Mouse (Mus musculus) embryonic facial prominence, embryonic 14.5 days (tissue): ENCODE measurements around the gene Mesd. TPM values are rescaled to one million over a fixed set of nuclear protein-coding genes. Genes with fewer than 3 reads are reported as not detected.
A peak's percentile ranks its signal among the peaks of the same experiment; 100 is the strongest.

ENCODE experiments used
- ATAC-seq: fragments of 200-750 bp; cut with Nextera tagmentation; 2 replicates; pipeline ENCODE4 v1.8.0; 2017; ENCODE audit warnings: low read depth, moderate number of reproducible peaks, moderate TSS enrichment
- DNase-seq: peaks from one replicate; pipeline ENCODE4 v3.0.0-alpha.2; 2015; ENCODE audit warnings: low spot score
- H3K27ac ChIP-seq: fragments of 300-500 bp; sonication (generic); replicated peaks from 2 replicates; pipeline ENCODE4 v1.5.1; 2014; ENCODE audit warnings: low read depth, mild to moderate bottlenecking, low read length, moderate library complexity
- H3K27me3 ChIP-seq: fragments of 300-500 bp; sonication (generic); replicated peaks from 2 replicates; pipeline ENCODE4 v1.6.1; 2014; ENCODE audit warnings: low read length; ENCODE audit not compliant: control insufficient read depth, insufficient read depth
- H3K36me3 ChIP-seq: fragments of 300-500 bp; sonication (generic); 2 replicates; pipeline ENCODE4 v1.6.1; 2014; ENCODE audit warnings: low read length, mixed read lengths; ENCODE audit not compliant: control insufficient read depth, insufficient read depth
- H3K4me1 ChIP-seq: fragments of 300-500 bp; sonication (generic); 2 replicates; pipeline ENCODE4 v1.6.1; 2014; ENCODE audit warnings: antibody characterized with exemption, low read length; ENCODE audit not compliant: control insufficient read depth, insufficient read depth
- H3K4me2 ChIP-seq: fragments of 300-500 bp; sonication (generic); 2 replicates; pipeline ENCODE4 v1.6.1; 2014; ENCODE audit warnings: low read depth, mild to moderate bottlenecking, low read length, moderate library complexity, mixed read lengths
- H3K4me3 ChIP-seq: fragments of 300-500 bp; sonication (generic); 2 replicates; pipeline ENCODE4 v1.5.1; 2014; ENCODE audit warnings: low read depth, mild to moderate bottlenecking, low read length
- H3K9ac ChIP-seq: fragments of 300-500 bp; sonication (generic); 2 replicates; pipeline ENCODE4 v1.6.1; 2014; ENCODE audit warnings: low read depth, mild to moderate bottlenecking, low read length, moderate library complexity, mixed read lengths
- H3K9me3 ChIP-seq: fragments of 300-500 bp; sonication (generic); 2 replicates; pipeline ENCODE4 v1.6.1; 2016; ENCODE audit warnings: low read length; ENCODE audit not compliant: control insufficient read depth
- WGBS: fragments of 180-500 bp; shearing (Covaris S2); extraction: QIAGEN DNeasy Blood & Tissue Kit; methylation state at CpG from one replicate; pipeline ENCODE4 v1.1.7; 2014; 5-methylcytosine and 5-hydroxymethylcytosine counted together
- polyA plus RNA-seq: library from polyadenylated mRNA; unstranded; fragments of >200 nt; fragmentation: Nextera tagmentation; extraction: Ambion mirVana; gene quantifications from 2 replicates; pipeline ENCODE4 v1.2.1, GENCODE M21; 2014

Mesd gene
- polyA plus RNA-seq, 1 experiment from 2014 or later = 84.2 TPM

GRCm38 (mm10) chr7:83869839-83870543, 14.3 kb upstream of the Mesd start:
- Histone ChIP-seq H3K9me3 (no peaks in the 10 kb centered on the region), H3K4me2 (no peak overlapping the region), H3K27me3 (no peaks in the 10 kb centered on the region), H3K36me3 (no peaks in the 10 kb centered on the region), H3K9ac (no peak overlapping the region), H3K4me3 (no peak overlapping the region), H3K4me1 (no peaks in the 10 kb centered on the region), H3K27ac (no peak overlapping the region)
- DNase-seq (no peak), ATAC-seq (no peak)
- 34% methylated on average over 5 of the region's 5 CpGs for WGBS

- Histone ChIP-seq H3K36me3 (peaks cover 24% of the 10 kb centered on the region), H3K27ac (no peak overlapping the region), H3K9me3 (no peaks in the 10 kb centered on the region), H3K4me2 (no peak overlapping the region), H3K9ac (no peak overlapping the region), H3K4me1 (peaks cover 31% of the 10 kb centered on the region), H3K27me3 (no peaks in the 10 kb centered on the region), H3K4me3 (no peak overlapping the region)
- ATAC-seq (no peak), DNase-seq (no peak)
- 72% methylated on average over 3 of the region's 3 CpGs for WGBS
Observed at GRCm38 (mm10) chr7:83877088-83877487, 7.2 kb upstream of the Mesd start.

GRCm38 (mm10) chr7:83878676-83879448, 5.4 kb upstream of the Mesd start:
- Histone ChIP-seq H3K4me1 (peaks cover 38% of the 10 kb centered on the region), H3K9ac (0 out of 2 replicates have a peak overlapping the region, but pooled peaks have one; percentile 26), H3K27ac (peak overlapping the region; percentile 36; the same call in 1 of the 2 replicates), H3K9me3 (no peaks in the 10 kb centered on the region), H3K27me3 (no peaks in the 10 kb centered on the region), H3K4me2 (peak overlapping the region; percentile 91), H3K4me3 (no peak overlapping the region), H3K36me3 (peaks cover 28% of the 10 kb centered on the region)
- DNase-seq (no peak), ATAC-seq (no peak; the same call in 1 of the 2 replicates)
- 13% methylated on average over 5 of the region's 5 CpGs for WGBS

GRCm38 (mm10) chr7:83882150-83882632, 2.1 kb upstream of the Mesd start:
- Histone ChIP-seq H3K4me2 (peak overlapping the region; percentile 91), H3K27me3 (no peaks in the 10 kb centered on the region), H3K4me1 (peaks cover 43% of the 10 kb centered on the region), H3K9me3 (no peaks in the 10 kb centered on the region), H3K27ac (no peak overlapping the region), H3K4me3 (peak overlapping the region; percentile 87), H3K36me3 (peaks cover 19% of the 10 kb centered on the region), H3K9ac (peak overlapping the region; percentile 90)
- WGBS = 82% methylated on average over 25 of the region's 35 CpGs
- ATAC-seq (no peak), DNase-seq (no peak)

- H3K36me3 ChIP-seq = peaks cover 15% of the 10 kb centered on the region
- H3K4me2 ChIP-seq = peak overlapping the region; percentile 91
- peak overlapping the region; percentile 90 for H3K9ac ChIP-seq
- H3K27me3 ChIP-seq = no peaks in the 10 kb centered on the region
- peak; percentile 6; the same call in 1 of the 2 replicates for ATAC-seq
- peak; percentile 70 for DNase-seq
- WGBS = 24% methylated on average over 34 of the region's 56 CpGs
- H3K9me3 ChIP-seq = no peaks in the 10 kb centered on the region
- peaks cover 43% of the 10 kb centered on the region for H3K4me1 ChIP-seq
- H3K4me3 ChIP-seq = peak overlapping the region; percentile 87
- H3K27ac ChIP-seq = peak overlapping the region; percentile 96
Observed at GRCm38 (mm10) chr7:83882633-83883275, 1.5 kb upstream of the Mesd start.

GRCm38 (mm10) chr7:83883276-83884020, 818 bp upstream of the Mesd start:
- peak overlapping the region; percentile 90 for H3K9ac ChIP-seq
- WGBS = under 1% methylated on average over 42 of the region's 91 CpGs
- ATAC-seq = peak; percentile 84
- H3K27ac ChIP-seq = peak overlapping the region; percentile 96
- H3K36me3 ChIP-seq = peaks cover 8% of the 10 kb centered on the region; the same call in 1 of the 2 replicates
- peak overlapping the region; percentile 91 for H3K4me2 ChIP-seq
- H3K4me1 ChIP-seq = peaks cover 43% of the 10 kb centered on the region
- no peaks in the 10 kb centered on the region for H3K27me3 ChIP-seq
- H3K9me3 ChIP-seq = no peaks in the 10 kb centered on the region
- H3K4me3 ChIP-seq = peak overlapping the region; percentile 87
- peak; percentile 83 for DNase-seq

GRCm38 (mm10) chr7:83884921-83885532, 761 bp downstream of the Mesd start:
- ATAC-seq = no peak
- Histone ChIP-seq H3K9me3 (no peaks in the 10 kb centered on the region), H3K4me1 (peaks cover 31% of the 10 kb centered on the region), H3K27me3 (no peaks in the 10 kb centered on the region), H3K36me3 (0 out of 2 replicates have a peak, but pooled peaks cover 7% of the 10 kb centered on the region), H3K4me2 (peak overlapping the region; percentile 91), H3K9ac (peak overlapping the region; percentile 90), H3K27ac (peak overlapping the region; percentile 96), H3K4me3 (peak overlapping the region; percentile 87)
- 29% methylated on average over 6 of the region's 6 CpGs for WGBS
- DNase-seq = no peak
